Comparison of ENCODE assay signal across 11 mouse cellular contexts in genomic region chr13:101535331-101535866, GRCm38 (mm10).
"Had no signal": no experiment of that assay in that cellular context is flagged by ENCODE, and none has a peak within 500 bp of the region (broad histone marks: within the 10 kb centered on the region; RNA-seq: fewer than 3 reads in every experiment).

No protein-coding gene starts in this region.

- ATAC-seq: intestine, embryonic 16.5 days had no signal

- H3K4me2 ChIP-seq: limb, embryonic 13.5 days; neural tube, embryonic 12.5 days; stomach, embryonic 15.5 days had no signal

- H3K36me3 ChIP-seq: limb, embryonic 13.5 days; neural tube, embryonic 12.5 days; stomach, embryonic 15.5 days had no signal

- H3K27me3 ChIP-seq: neural tube, embryonic 12.5 days; stomach, embryonic 15.5 days had no signal

- H3K9ac ChIP-seq: limb, embryonic 13.5 days; neural tube, embryonic 12.5 days; stomach, embryonic 15.5 days had no signal

- H3K4me3 ChIP-seq: layer of hippocampus, adult 2 months; limb, embryonic 13.5 days; neural tube, embryonic 12.5 days; stomach, embryonic 15.5 days had no signal

- DNase-seq: kidney, adult 2 months; kidney, postnatal 4 days; left cerebral cortex, postnatal 4 days; right cerebral cortex, postnatal 14 days; thymus, adult 2 months; thymus, postnatal 25 days had no signal

- H3K9me3 ChIP-seq: limb, embryonic 13.5 days; neural tube, embryonic 12.5 days; stomach, embryonic 15.5 days had no signal

- H3K27ac ChIP-seq: layer of hippocampus, adult 2 months; limb, embryonic 13.5 days; neural tube, embryonic 12.5 days; stomach, embryonic 15.5 days had no signal
